Mouse (Mus musculus) B cell, adult 2 months (primary cell): ENCODE measurements around the gene Sap30.
"Not testable (repeated sequence)": the region's sequence is repeated elsewhere in the genome, so short reads cannot be mapped to it uniquely, and the experiment has no call there.

Experiments
- DNase-seq, 2 experiments: peaks; one replicate each; pipeline ENCODE4 v3.0.0; 2022

Sap30 gene

DNA sequence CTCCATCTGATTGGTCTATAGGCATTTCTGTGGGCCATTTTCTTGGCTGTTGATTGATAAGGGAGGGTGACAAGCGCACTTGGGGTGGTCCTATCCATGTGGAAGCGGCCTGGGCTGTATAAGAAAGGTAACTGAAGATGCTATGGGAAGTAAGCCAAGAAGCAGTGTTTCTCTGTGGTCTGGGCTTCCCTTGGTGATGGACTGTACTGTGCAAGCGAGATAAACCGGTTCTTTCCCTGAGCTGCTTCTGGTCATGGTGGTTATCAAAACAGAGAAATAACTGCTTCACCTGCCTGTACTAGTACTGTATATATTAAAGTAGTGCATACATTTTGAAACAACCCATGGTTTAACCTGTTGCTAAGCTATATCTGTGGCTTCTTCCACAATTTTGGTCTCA, 4.2 kb upstream of the Sap30 start:
- DNase-seq, result no peak

DNA sequence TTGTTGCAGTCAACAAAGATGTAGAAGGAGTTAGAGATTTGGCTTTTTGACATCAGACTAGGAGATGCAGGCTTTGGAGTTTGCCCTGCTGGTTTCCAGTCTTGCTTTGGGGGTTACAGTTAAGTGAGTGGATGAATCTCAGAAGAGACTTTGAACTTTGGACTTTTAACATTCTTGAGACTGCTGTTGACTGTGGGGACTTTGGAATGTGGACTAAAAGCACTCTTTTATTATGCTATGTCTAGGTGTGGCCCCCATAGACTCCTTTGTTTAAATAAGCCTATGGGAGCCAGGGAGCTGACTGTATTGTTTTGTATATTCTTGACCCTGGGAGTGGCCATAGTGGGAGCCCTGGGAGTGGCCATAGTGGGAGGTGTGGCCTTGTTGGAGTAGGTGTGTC, 2.2 kb upstream of the Sap30 start:
- no peak for DNase-seq

DNA sequence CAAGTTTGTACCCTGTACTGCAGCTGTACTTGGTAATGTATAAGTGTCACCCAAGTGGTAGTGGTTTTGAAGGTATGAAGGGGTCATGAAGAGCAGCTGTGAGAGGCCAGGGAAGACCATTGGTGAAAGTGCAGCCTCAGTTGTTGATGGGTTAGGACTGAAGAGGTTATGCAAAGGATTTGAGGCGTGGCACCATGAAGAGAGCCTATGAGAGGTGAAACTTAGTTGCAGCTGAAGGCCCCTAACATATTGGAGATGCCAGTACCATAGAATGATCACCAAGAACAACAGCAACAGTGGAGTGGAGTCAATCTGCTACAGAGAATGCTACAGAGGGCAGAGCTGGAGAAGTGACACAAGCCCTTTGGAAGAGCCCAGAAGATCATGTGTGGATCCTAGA, 1.7 kb upstream of the Sap30 start:
- no peak for DNase-seq

DNA sequence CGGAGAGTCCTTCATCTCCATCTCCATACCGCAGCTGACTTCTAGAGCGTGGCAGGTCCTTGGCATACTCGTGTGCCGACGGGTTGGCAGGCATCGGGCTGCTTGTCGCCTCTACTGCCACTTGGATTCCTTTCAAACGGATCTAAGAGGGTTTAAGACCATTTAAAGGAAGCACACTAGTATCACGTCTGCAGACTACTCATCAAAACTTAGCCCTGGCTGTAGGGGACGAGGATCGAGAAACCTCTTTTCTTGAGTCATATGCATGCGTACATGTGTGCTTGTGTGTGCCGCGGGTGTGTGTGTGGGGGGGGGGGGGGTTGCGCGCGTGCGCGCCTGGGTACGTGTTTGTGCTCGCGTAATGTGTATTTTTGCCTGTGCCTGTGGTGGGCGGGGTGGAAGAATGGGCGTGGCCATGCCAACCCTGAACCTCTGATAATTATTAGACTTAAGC, 679 bp upstream of the Sap30 start:
- DNase-seq, result peak; percentile 82 to 84

DNA sequence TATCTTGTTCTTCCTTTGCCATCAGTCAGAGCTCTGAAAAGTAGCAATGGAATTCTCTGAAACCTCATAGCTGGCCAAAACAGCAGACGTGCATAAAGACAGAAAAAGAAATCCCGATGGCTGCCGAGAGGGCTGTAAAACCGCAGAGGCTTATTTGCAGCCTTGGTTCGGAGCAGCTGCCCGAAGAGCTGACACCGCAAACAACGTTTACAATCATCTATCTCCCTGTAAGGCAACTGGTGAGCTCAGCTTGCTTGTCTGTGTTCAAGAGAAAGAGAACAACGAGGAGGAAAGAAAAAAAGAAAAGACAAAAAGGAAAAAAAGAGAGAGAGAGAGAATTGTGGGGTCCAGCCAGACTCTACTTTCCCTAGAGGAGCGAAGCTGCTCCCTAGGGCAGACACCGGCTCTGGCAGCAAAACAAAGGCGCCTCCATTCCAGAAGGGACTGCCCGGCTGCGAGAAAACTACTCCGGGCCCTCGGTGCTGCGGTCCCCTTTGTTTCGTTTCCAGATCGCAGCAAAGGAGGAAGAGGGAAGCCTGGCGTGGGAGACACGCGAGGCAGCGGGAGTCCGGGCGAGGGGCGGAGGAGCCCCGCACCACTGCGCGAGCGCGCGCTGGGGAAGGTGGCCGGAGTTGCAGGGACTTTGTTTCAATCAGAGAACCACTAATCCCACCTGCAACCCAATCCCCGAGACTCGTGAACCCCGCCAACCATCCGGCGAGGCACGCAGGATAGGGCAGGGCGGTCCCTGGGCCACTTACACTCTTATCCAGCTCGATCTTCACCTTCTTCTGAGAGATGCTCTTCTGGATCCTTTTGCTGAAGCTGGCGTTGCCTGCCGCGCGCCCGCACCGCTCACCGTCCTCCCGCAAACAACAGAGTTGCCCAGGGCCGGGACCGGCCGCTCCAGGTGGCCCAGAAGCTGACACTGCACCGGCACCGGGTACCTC, 894 bp downstream of the Sap30 start:
- peak; percentile 19 to 53 for DNase-seq

DNA sequence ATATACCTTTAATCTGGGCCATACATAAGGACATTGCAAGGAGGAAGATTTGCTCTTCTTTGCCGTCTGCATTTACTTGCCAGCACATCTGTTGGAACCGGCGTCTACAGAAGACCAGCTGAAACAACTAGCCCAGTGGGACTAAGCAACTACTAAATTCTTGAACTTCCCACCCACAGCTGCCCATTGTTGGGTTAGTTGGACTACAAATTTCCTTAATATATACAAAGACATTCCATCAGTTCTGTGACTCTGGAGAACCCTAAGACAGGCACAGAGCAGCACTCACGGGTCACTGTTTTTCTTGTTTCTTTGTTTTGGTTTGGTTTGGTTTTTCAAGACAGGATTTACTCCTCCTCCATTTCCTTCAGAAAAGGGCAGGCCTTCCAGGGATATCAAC, 7.1 kb downstream of the Sap30 start:
- DNase-seq, result no peak

DNA sequence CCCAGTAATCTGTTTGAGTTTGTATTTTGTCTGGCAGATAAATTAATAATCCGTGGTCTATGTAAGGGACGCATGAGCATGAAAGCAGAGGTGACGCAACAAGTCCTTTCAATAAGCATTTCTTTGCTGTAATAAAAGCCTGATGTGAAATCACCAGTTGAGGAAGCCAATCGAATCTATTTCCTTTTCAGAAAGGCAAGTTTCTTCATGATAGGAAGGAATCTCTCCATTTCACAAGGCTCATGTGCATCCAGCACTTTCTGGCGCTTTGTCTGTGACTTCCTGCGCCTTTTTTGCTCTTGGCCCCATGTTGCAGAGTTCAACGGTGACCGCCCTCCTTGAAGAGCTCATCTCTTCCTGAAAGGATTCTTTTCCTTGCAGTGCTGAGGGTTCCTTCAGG, 8.0 kb downstream of the Sap30 start:
- no peak for DNase-seq

DNA sequence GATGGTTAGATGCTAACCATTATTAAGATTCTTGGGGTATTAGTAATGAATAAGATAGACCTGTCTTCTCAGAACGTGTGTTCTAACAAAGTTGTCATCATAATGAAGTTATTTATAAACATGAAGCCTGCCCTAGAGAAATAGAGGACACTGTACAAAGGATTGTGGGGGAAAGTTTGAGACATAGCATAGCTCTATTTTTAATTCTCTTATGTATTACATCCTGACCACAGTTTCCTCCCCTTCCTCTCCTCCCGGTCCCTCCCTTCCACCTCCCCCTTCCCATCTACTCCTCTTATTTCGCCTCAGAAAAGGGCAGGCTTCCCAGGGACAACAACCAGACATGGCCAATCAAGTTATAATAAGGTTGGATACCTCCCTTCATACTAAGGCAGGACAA, 9.3 kb downstream of the Sap30 start:
- DNase-seq, result no peak

DNA sequence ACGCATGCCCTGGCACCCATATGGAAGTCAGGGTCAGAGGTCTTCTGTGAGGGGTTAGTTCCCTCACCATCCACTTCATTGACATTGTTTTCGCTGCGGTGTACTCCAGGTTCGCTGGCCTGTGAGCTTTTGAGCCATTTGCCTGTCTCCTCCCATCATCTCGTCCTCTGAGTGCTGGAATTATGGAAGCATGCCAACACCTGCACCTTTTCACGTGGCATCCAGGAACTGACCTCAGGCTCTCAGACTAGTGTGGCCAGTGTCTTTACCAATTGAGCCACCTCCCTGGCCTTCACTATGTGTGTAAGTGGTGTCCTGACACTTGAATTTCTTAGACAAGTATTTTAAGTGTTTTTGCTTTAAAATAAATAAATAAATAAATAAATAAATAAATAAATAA, 13.9 kb downstream of the Sap30 start:
- no peak for DNase-seq

DNA sequence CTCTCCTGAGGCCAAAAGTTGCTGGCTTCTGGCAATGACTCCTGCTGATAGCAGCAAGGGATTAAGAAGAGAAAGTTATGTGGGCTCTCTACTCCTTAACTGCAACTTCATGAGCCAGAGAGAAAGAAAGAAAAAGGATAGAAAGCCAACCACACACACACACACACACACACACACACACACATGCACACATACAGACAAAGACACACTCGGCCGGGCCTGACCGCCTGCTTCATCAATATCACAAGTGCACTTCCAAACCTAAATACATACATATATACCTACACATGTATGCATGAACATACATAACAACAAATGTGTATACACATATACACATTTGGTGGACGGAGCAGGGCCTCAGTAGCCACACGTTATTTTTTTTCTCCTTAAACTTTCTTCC, 16.8 kb downstream of the Sap30 start:
- DNase-seq, result no peak

DNA sequence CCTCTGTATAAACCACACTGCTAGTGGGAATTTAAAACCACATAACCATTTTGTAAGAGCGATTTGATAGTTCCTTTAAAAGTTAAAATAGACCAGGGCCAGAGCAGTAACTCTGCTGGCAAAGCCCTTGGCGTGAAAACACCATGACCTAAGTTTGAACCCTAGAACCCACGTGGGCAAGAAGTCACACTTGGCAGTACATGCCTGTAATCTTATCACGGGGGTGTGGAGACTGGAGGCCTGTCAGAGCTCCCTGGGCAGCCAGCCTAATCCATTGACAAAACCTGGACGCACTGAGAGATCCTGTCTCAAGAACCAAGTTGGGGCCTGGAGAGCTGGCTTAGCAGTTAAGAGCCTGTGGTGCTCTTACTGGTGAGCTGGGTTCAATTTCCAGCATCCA, 19.0 kb downstream of the Sap30 start:
- DNase-seq, result no peak

DNA sequence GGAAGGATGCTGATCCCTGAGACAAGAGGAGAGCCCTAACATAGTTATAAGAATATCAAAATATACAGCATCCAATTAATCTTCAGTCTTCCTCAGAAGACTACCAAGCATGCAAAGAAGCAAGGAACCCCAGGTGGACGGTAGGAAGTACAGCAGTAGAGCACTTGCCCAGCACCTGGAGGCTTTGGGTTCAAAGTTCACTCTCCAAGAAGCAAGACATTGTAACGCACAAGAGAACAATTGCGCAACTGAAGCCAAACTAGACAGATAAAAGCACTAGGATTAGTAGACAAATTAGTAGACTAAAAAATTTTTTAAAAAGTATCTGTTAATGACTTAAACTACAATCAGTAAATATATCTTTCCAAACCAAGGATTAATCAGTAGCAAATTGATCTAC, 23.9 kb downstream of the Sap30 start:
- DNase-seq, result no peak

DNA sequence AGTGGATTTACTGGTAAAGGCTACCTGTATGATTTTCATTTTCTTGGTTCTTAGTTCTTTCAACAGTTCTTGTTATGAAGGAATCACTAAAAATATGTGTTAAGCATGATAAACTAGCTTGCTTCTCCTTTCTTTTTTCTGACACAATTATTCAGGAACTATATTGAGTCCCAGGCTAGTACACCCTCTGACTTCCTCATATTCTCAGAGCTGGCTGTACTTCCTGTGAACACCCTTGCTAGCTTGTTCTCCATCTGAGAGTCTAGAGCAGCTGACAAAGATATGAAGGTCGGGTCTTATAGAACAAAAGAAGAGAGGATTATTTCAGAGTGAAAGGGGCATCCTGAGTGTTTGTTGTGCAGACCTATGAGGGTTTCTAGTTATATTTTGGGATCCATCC, 24.8 kb downstream of the Sap30 start:
- no peak for DNase-seq

DNA sequence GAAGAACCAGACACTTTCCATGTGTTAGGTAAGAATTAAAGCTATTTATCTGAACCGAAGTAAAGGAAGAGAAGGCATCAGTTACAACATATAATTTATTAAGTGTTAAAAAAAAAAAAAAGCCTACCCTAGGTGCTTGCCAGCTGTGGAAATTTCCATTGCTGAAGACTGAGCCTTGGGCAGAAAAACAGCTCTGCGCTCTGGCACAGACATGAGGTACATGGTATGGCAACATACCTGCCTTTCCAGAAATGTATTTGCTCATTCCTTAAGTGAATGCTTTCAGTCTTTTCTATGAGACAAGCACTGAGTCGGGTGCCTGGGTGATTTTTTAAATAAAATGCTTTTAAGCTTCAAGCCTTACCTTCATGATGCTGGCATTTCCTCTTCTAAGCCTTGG, 29.7 kb downstream of the Sap30 start:
- no peak for DNase-seq

DNA sequence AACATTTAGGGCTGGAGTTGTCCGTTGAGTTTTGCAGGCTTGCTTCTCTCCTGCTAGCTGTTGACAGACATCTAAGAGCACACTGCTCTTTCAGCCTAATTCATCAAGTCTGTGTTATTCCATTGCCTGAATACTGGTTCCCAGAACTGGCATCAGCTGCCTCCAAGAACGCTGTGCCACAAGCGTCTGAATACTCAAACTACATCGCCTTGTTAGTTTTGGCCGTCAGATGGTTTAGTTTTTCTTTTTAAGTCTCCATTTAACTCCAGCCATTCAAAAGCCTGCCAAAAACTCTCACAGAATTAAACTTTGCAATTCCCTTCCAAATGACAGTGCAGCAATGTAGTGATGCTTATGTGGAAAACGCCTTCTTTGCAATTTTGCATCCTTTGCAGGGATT, 30.5 kb downstream of the Sap30 start:
- DNase-seq, result no peak

DNA sequence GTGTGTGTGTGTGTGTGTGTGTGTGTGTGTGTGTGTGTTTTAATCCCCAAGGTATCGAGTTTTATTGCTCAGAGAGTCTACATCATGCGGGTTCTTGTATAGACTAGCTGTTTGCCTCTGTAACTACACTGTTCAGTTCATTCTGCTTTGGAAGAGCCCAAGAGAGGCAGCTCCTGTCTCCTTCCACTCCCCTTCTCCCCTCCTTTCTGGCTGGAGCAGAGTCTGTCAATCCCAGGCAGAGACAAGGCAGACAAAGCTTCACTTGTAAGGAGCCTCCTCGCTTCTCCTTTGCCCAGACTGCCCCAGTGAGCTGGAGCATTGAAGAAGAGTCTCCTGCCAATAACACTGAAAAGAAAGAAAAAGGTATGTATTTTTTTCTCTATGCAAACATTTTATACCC, 31.9 kb downstream of the Sap30 start, which contains the start of gene Scrg1:
Scrg1 (plus strand) TSS at position 159 of the 400 bp plus-strand sequence.
- no peak for DNase-seq

DNA sequence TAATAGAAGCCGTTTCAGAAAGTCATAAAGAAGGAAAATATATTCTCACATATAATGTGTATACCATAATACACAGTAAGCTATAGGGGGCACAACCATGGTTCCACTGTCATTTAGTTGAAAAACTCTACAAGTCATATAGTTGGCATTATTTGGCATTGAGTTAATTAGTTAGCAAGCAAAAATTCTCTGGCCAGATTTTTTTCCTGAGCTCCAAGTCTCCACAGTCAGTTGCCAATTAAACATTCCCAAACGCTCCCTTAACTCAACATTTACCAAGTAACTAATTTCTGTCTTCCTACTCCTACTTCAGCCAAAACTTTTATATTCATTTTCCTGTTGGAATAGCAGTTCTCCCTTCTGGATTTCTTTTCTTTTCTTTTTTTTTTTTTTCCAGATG, 34.3 kb downstream of the Sap30 start:
- DNase-seq, result no peak

DNA sequence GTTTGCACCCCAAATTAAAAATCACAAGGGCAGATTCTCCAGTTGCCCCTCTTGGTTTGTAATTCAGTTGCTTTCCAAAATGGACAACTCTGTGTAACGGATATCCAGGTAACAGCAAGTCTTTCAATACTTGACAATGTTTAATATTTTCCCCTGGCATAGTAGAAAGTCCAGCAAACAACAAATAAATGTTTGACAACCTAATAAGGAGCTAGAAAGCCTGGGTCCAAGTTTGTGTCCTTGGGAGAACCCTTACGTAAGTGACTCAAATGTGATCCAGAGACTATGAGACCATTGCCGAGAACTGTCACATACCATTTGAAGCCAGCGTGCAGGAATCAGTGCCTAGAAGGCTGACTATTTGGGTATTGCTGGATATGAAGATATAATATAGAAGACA, 35.8 kb downstream of the Sap30 start:
- DNase-seq, result no peak

DNA sequence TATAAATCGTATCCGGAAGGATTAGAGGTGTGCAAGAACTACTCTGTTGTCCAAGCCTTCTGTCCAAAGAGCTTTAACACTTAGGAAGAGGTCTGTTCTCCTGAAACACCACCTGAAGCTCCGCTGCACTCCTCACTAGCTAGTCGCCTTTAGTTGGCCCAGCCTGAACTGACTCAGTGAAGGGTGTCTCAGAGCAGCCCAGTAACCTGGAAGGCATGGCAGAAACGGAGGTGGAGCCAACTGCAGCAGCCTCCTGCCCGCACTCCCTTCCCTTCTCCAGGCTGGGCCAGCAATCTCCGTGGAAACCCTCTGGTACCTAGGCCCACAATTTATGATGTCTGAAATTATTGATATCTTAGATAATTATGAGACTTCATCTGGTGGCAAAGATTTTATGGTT, 36.9 kb downstream of the Sap30 start:
- no peak for DNase-seq

DNA sequence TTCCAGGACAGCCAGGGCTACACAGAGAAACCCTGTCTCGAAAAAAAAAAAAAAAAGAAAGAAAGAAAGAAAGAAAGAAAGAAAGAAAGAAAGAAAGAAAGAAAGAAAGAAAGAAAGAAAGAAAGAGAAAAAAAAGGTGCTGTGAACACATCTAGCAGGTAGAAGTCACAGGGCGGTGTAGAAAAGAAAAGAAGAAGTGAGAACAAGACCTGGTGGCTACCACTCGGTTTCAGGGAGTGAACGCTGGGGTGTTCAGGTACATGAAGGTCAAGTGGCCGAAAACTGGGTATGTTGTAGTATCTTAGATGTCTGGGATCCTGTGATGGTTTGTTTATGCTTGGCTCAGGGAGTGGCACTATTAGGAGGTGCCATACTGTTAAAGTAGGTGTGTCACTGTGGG, 41.8 kb downstream of the Sap30 start:
- not testable (repeated sequence) for DNase-seq

DNA sequence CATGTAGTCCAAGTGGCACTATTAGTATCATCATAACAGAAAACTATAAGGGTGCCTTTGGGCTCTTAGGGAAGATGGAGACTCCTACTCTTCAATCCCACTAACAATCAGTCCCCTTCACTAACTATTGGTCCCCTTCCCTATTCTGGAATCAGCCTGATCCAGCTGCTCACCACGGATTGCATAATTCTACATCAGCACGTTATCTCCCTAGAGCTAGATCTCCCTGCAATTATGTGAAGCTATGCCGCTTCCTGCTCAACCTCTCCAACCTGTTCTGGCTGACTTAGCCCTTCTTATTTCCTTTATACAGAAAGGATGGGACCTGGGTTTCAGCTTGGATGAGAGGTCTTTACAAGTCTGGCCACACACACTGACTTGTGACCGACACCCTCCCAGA, 44.4 kb downstream of the Sap30 start:
- no peak for DNase-seq

DNA sequence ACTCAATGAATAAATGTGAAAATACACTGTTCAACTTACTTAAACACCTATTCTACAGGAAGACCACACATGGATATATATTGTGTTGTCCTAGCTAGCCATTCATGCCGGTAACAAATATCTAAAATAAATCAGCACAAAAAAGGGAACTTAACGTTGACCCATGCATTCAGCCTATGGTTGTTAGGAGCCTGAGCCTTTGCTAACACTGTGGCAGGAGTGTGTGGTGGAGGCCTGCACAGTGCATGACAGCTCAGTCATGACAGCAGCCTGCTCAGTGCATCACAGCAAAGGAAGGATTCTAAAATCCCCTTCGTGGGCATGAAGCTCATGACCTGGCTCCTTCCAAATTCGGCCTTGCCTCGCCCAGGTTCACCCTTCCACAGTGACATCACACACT, 46.1 kb downstream of the Sap30 start:
- no peak for DNase-seq

DNA sequence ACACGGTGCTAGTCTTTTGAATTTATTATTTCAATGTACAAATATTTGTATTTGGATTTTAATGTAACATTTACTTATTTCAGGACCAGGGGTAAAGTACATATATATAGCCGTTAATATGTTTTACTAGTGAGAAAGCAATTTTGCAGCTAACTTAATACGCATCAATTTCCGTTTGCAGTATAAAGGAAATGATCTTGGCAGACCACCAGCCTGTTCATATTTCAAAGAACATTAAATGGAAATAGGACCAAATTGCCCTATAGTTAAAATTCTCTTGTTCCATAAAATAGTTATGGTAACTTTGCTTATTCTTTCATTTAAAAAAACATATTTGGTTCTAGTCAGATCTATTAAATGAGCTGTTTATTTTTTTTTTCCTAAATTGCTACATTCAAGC, 46.5 kb downstream of the Sap30 start:
- no peak for DNase-seq

DNA sequence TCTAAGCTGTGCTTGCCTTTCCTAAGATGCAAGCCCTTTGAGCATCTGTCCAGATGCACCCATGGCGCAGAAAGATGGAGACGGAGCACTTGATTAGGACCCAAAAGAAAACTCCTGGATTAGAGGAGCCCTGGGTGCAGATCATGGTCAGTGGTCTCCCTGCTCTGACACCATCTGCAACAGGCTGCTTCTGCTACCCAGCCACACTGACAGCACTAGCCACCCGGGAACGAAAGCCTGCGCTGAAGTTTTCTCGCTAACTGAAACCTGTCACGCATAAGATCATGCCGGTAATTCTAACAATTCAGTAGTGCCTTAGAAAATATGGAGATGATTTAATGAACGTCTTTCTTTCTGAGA, 51.2 kb downstream of the Sap30 start:
- DNase-seq, result no peak
